Mouse (Mus musculus) lung, postnatal 0 days (tissue): ENCODE measurements around the gene Hdhd5.

Source experiments
- CTCF ChIP-seq: IDR thresholded peaks from 2 replicates; pipeline ENCODE4 v1.5.1; 2016; ENCODE audit warnings: antibody characterized with exemption, mild to moderate bottlenecking
- EP300 ChIP-seq: IDR thresholded peaks from 2 replicates; pipeline ENCODE4 v1.6.1; 2016; ENCODE audit warnings: antibody characterized with exemption, mild to moderate bottlenecking, control low read depth

DNA sequence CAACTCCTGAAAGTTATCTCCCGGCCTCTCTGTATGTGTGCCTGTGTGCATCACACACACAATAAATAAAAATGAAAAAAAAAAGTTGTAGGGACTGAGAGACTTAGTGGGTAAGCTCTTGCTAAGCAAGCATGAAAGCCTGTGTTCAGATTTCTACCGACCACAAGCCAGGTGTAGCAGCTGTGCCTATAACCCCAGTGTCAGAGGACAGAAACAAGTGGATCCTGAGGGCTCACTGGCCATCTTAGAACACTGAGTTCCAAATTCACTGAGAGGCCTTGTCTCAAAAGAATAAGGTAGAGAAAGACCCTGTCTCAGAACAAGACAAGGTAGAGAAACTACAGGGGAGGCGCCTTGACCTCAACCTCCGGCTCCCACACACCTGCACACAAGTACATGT, 62.9 kb downstream of the Hdhd5 start:
- TF ChIP-seq CTCF (no peak), EP300 (no peak)
